Mouse (Mus musculus): Measurements from ENCODE around the gene Slc22a18.

DNA sequence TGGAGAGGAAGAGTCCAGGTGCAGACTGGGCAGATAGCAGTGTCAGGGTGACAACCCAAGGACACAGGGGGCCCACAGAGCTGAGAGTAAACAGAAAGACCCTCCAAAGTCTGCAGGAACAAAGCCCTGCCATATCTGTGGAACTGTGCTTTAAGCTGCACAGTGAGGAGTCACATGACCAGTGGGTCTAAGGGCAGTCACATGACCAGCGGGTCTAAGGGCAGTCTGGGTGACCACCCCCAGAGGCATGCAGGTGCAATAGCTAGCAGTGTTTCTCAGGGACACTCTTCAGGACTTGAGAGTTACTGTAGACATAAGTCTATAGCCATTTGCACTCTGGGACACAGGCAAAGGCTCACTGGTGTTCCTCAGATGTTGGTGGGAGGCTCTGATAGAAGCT is 36.0 kb downstream of the Slc22a18 start:
- TF ChIP-seq CTCF (IDR thresholded peaks at IDR 0.05; ENCODE audit: low read depth) (no peak), EP300 (IDR thresholded peaks at IDR 0.05; ENCODE audit: low read depth) (no peak)
